Mouse (Mus musculus) colon, adult 2 months (tissue): ENCODE measurements around the gene Slc33a1. TPM values are rescaled to one million over a fixed set of nuclear protein-coding genes. Genes with fewer than 3 reads are reported as not detected.

Experiments
- polyA plus RNA-seq: library from polyadenylated mRNA; depleted of rRNA; stranded (reverse); fragments of >200 nt; gene quantifications from 2 replicates; pipeline ENCODE4 v1.2.3, GENCODE M21; 2012; rRNA removed

Gene Slc33a1
- polyA plus RNA-seq, result 22.9 and 24.6 TPM in 2 replicates

DNA sequence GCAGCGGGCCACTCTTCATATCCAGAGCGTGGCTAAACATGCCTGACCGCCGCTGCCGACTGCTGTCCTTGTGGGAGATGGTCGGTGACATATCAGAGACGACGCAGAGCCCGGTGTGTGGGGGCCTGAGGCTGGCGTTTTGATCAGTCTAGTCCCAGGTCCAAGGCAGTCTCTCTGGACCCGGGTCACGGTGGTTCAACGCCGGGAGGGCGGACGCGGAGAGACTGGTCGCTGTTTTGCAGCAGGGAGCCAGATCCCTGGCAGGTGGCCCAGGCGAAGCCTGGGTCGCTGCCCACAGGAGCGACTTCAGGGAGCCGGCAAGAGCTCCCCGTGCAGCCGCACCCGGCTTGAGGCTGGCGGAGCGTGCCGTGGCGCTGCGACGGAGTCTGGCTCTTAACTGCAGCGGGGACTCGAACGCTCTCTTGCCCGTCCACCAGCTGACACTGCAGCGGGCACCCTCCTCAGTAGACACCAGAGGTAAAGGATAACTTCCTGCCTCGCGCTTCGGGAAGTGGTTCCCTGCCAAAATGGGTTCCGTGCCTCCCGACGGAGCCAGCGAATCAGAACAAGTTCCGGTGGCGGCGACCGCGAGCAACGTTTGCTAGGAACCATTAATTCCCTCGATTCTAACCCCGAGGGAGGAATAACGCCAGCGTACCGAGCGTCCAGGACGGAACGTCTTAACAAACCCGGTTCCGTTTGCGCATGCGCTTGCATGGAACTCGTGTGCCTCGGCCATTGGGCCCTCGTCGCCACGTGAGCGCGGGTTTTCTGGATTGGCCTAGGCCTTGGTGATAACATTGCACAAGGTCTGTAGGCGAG is at the start of gene Slc33a1:
Gene Slc33a1 (minus strand): TSS at position 669 of the 822 bp plus-strand sequence.

GRCm38 (mm10) chr3:63975955-63976908 is 11.7 kb upstream of the Slc33a1 start, which contains the start of gene Gmps:
TSS of gene Gmps (plus strand) at chr3:63976106.

GRCm38 (mm10) chr3:63928878-63929859 is 35.4 kb downstream of the Slc33a1 start, which contains the start of gene E130311K13Rik:
TSS of gene E130311K13Rik (minus strand) at chr3:63929472.

GRCm38 (mm10) chr3:63899309-63899695 is 65.3 kb downstream of the Slc33a1 start, which contains the start of gene Plch1:
TSS of gene Plch1 (minus strand) at chr3:63899472.

Other genes with a start within 250 kb of the Slc33a1 start
- 2.9 and 3.5 TPM in 2 replicates for gene Plch1, start 65.3 kb downstream of the Slc33a1 start, polyA plus RNA-seq
- gene E130311K13Rik, start 35.3 kb downstream of the Slc33a1 start, polyA plus RNA-seq, result 1.9 and 3.1 TPM in 2 replicates
- gene Gmps, start 11.3 kb upstream of the Slc33a1 start, polyA plus RNA-seq, result 1.2 and 1.3 TPM in 2 replicates
- gene Vmn2r1, start 116.8 kb upstream of the Slc33a1 start, polyA plus RNA-seq, result 0.01 TPM in 1 of 2 replicates, not detected in the other
- gene Vmn2r2, start 177.2 kb upstream of the Slc33a1 start, polyA plus RNA-seq, result not detected in 2 replicates